Mouse (Mus musculus): ENCODE results near the gene Bdh1. TPM values are rescaled to one million over a fixed set of nuclear protein-coding genes. Genes with fewer than 3 reads are reported as not detected.
A peak's percentile ranks its signal among the peaks of the same experiment; 100 is the strongest.

Bdh1 gene
- polyA plus RNA-seq, 1 experiment from 2014 or later: 98.2 TPM

DNA sequence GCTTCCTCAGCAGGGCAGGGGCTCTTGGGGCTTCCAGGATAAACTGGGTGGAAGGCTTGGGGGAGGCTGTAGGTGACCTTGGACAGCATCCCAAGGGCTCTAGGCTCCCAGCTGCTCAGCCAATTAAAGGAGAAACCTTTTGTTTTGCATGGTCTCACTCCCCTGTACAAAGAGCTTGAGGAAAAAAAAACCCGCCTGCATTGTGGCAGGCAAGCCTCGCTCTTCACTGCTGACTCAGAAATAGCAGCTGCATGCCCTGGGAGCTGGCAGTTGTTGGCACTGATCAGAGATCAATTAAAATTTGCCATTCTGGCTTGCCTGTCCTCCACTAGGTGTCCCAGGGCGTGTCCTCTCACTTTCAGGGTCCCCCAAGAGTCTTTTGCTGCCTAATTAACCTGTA, 67.0 kb downstream of the Bdh1 start:
- Histone ChIP-seq H3K9ac (ENCODE audit: low read length) (no peak overlapping the region), H3K4me2 (ENCODE audit: low read depth, low read length) (no peak overlapping the region), H3K27ac (ENCODE audit: low read length) (no peak overlapping the region), H3K9me3 (replicated peaks; ENCODE audit: control insufficient read depth, low read length) (no peaks in the 10 kb centered on the region), H3K27me3 (ENCODE audit: control insufficient read depth, insufficient read depth, low read length) (no peaks in the 10 kb centered on the region), H3K36me3 (ENCODE audit: control insufficient read depth, insufficient read depth, low read length) (no peaks in the 10 kb centered on the region), H3K4me1 (ENCODE audit: control insufficient read depth, insufficient read depth, low read length) (peaks cover 21% of the 10 kb centered on the region), H3K4me3 (replicated peaks; ENCODE audit: low read length) (no peak overlapping the region)
- 54% methylated on average over 3 of the region's 3 CpGs for WGBS
- no peak for ATAC-seq (ENCODE audit: insufficient read depth, low FRiP score)

DNA sequence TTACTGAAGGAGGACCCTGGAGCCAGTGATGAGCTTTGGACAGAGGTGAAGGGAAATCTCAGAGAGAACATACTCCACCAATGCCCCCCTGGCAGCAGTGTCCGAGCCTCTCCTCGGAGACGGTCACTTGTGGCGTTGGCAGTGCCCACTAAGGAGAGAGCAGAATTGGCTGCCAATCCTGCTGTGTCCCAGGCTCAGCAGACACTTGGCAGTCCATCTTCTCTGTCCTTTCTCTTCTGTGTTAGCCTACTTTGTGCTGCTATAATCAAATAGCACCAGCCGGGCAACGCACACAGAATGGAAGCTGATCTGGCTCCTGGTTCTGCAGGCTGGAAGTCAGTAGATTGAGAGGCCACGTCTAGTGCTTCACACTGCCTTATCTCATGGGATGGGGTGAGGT, 68.9 kb downstream of the Bdh1 start:
- Histone ChIP-seq H3K9ac (ENCODE audit: low read length) (no peak overlapping the region), H3K27me3 (ENCODE audit: control insufficient read depth, insufficient read depth, low read length) (no peaks in the 10 kb centered on the region), H3K27ac (ENCODE audit: low read length) (no peak overlapping the region), H3K4me1 (ENCODE audit: control insufficient read depth, insufficient read depth, low read length) (peaks cover 21% of the 10 kb centered on the region), H3K4me2 (ENCODE audit: low read depth, low read length) (no peak overlapping the region), H3K36me3 (ENCODE audit: control insufficient read depth, insufficient read depth, low read length) (no peaks in the 10 kb centered on the region), H3K9me3 (replicated peaks; ENCODE audit: control insufficient read depth, low read length) (no peaks in the 10 kb centered on the region), H3K4me3 (replicated peaks; ENCODE audit: low read length) (no peak overlapping the region)
- ATAC-seq (ENCODE audit: insufficient read depth, low FRiP score): no peak
- 91% methylated on average over 7 of the region's 7 CpGs for WGBS

DNA sequence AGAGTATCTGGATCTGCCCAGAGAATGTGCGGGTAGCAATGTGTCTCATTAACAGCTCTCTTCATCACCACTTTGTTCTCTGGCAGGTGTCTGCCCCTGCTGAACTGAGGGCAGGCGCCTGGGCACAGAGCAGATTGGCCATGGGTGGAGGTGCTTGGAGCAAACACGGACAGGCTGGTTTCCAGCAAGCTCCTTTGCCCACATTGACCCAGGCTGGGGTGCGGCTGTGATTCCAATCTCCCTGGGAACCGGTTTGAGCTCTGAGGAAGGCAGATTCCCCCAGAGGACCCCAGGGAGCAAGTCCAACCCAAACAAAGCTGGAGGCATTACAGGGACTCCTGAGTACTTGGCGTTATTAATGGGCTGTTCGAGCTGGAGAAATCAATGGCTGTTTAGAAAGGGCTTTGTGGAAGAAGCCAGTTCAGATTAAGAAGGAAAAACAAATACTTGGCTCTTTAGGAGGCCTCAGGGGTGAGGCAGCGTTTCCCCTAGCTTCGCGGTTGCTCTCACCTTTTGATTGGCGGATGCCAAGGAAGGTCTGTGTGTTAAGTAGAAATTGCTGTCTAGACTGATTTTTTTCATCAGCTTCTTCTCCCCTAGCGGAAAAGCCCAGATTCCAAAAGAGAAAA, 71.0 kb downstream of the Bdh1 start:
- H3K36me3 ChIP-seq (ENCODE audit: control insufficient read depth, insufficient read depth, low read length): no peaks in the 10 kb centered on the region
- no peaks in the 10 kb centered on the region for H3K9me3 ChIP-seq (replicated peaks; ENCODE audit: control insufficient read depth, low read length)
- H3K27me3 ChIP-seq (ENCODE audit: control insufficient read depth, insufficient read depth, low read length): no peaks in the 10 kb centered on the region
- peaks cover 21% of the 10 kb centered on the region for H3K4me1 ChIP-seq (ENCODE audit: control insufficient read depth, insufficient read depth, low read length)
- WGBS: 24% methylated on average over 12 of the region's 12 CpGs
- peak overlapping the region; percentile 47 for H3K27ac ChIP-seq (ENCODE audit: low read length)
- ATAC-seq (ENCODE audit: insufficient read depth, low FRiP score): peak; percentile 85
- H3K9ac ChIP-seq (ENCODE audit: low read length): no peak overlapping the region
- no peak overlapping the region for H3K4me3 ChIP-seq (replicated peaks; ENCODE audit: low read length)
- peak overlapping the region; percentile 23; the same call in 1 of the 2 replicates for H3K4me2 ChIP-seq (ENCODE audit: low read depth, low read length)

DNA sequence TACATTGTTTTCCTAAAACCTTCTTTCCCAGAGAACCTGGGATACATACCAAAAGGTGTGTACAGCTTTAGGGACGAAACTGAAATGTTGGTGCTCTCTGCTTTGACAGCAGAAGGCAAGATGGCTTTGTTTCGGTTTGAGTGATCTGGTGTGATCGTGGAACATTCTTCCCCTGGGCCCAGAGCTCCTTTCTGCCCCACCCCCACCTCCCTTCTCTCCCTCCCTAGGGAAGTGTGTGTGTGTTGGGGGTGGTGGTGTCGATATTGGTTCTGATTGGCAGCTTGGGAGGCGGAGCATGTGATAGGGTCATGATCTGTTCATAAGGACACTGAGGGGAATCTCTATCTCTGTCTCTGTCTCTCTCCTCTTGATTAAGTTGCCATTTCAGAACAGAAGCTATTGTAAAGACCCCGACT, 71.5 kb downstream of the Bdh1 start:
- no peak overlapping the region for H3K9ac ChIP-seq (ENCODE audit: low read length)
- no peaks in the 10 kb centered on the region for H3K9me3 ChIP-seq (replicated peaks; ENCODE audit: control insufficient read depth, low read length)
- no peaks in the 10 kb centered on the region for H3K36me3 ChIP-seq (ENCODE audit: control insufficient read depth, insufficient read depth, low read length)
- peak overlapping the region; percentile 17; the same call in 1 of the 2 replicates for H3K4me2 ChIP-seq (ENCODE audit: low read depth, low read length)
- ATAC-seq (ENCODE audit: insufficient read depth, low FRiP score): no peak
- H3K4me3 ChIP-seq (replicated peaks; ENCODE audit: low read length): no peak overlapping the region
- no peaks in the 10 kb centered on the region for H3K27me3 ChIP-seq (ENCODE audit: control insufficient read depth, insufficient read depth, low read length)
- peak overlapping the region; percentile 47 for H3K27ac ChIP-seq (ENCODE audit: low read length)
- peaks cover 21% of the 10 kb centered on the region for H3K4me1 ChIP-seq (ENCODE audit: control insufficient read depth, insufficient read depth, low read length)
- 37% methylated on average over 6 of the region's 6 CpGs for WGBS

DNA sequence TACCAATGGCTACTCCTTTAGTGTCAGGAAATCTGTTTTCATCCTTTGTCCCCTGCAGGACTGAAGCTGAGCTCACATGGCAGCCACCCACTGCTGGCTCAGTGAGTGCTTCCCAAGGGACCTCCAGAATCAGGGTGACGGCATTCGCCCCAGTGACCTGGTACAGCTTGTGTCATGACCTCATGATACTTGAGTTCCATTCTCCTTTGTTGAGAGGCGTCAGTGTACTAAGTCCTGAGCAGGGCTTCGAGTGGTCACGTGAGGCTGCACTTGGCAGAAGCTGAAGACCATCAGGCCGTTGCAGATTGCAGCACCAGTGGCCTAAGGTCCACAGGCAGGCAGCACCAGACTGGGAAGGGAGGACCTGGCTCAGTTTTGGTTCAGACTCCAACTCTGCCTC, 71.9 kb downstream of the Bdh1 start:
- WGBS: 78% methylated on average over 6 of the region's 6 CpGs
- Histone ChIP-seq H3K9me3 (replicated peaks; ENCODE audit: control insufficient read depth, low read length) (no peaks in the 10 kb centered on the region), H3K27ac (ENCODE audit: low read length) (no peak overlapping the region)

DNA sequence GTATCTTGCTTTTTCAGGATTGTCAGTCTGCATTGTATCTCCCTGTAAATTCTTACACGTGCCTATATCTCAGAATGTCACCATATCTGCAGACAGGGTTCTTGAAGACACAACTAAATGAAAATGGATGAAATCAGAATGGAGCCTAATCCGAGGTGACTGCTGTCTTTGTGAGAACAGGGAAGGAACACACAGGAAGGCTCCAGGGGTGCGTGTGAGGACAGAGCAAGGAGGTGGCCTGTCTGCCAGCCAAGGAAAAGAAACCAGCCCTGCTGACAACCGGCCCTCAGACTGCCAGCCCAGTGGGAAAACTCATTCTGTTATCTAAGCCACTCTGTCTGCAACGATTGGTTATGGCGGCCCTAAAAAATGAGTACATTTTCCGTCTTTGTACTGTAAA, 73.3 kb downstream of the Bdh1 start:
- Histone ChIP-seq H3K4me2 (ENCODE audit: low read depth, low read length) (no peak overlapping the region), H3K9ac (ENCODE audit: low read length) (no peak overlapping the region), H3K36me3 (ENCODE audit: control insufficient read depth, insufficient read depth, low read length) (no peaks in the 10 kb centered on the region), H3K4me1 (ENCODE audit: control insufficient read depth, insufficient read depth, low read length) (peaks cover 15% of the 10 kb centered on the region), H3K9me3 (replicated peaks; ENCODE audit: control insufficient read depth, low read length) (no peaks in the 10 kb centered on the region), H3K27me3 (ENCODE audit: control insufficient read depth, insufficient read depth, low read length) (no peaks in the 10 kb centered on the region), H3K27ac (ENCODE audit: low read length) (no peak overlapping the region), H3K4me3 (replicated peaks; ENCODE audit: low read length) (no peak overlapping the region)
- WGBS: 67% methylated on average over 7 of the region's 7 CpGs
- ATAC-seq (ENCODE audit: insufficient read depth, low FRiP score): no peak

More for the DNA sequence above, 71.9 kb downstream of the Bdh1 start:
- Histone ChIP-seq H3K4me2 (ENCODE audit: low read depth, low read length) (no peak overlapping the region), H3K4me1 (ENCODE audit: control insufficient read depth, insufficient read depth, low read length) (peaks cover 19% of the 10 kb centered on the region), H3K9ac (ENCODE audit: low read length) (no peak overlapping the region), H3K4me3 (replicated peaks; ENCODE audit: low read length) (no peak overlapping the region), H3K36me3 (ENCODE audit: control insufficient read depth, insufficient read depth, low read length) (no peaks in the 10 kb centered on the region), H3K27me3 (ENCODE audit: control insufficient read depth, insufficient read depth, low read length) (no peaks in the 10 kb centered on the region)
- ATAC-seq (ENCODE audit: insufficient read depth, low FRiP score): no peak

DNA sequence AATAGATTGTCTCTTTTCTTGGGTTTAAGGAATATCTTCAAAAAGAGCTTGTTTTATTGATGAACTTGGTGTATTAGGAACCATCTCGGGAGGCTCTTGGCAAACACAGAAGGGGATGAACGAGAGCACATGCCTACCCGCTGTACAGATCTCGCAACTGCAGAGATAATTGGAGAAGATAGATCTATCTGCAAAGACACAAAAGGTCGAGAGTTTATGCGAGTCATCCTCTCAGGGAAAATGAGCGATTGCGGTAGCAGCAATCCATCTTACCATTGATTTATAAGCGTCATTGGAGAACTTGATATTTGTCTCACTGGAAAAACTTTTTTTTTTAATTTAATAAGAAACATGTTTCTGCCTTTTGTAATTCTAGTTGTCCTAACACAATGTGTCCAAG, 73.7 kb downstream of the Bdh1 start:
- H3K9me3 ChIP-seq (replicated peaks; ENCODE audit: control insufficient read depth, low read length): no peaks in the 10 kb centered on the region
- H3K27ac ChIP-seq (ENCODE audit: low read length): no peak overlapping the region
- H3K36me3 ChIP-seq (ENCODE audit: control insufficient read depth, insufficient read depth, low read length): no peaks in the 10 kb centered on the region
- H3K4me3 ChIP-seq (replicated peaks; ENCODE audit: low read length): no peak overlapping the region
- no peaks in the 10 kb centered on the region for H3K27me3 ChIP-seq (ENCODE audit: control insufficient read depth, insufficient read depth, low read length)
- peaks cover 15% of the 10 kb centered on the region for H3K4me1 ChIP-seq (ENCODE audit: control insufficient read depth, insufficient read depth, low read length)
- H3K4me2 ChIP-seq (ENCODE audit: low read depth, low read length): no peak overlapping the region
- H3K9ac ChIP-seq (ENCODE audit: low read length): no peak overlapping the region
- ATAC-seq (ENCODE audit: insufficient read depth, low FRiP score): no peak
- 75% methylated on average over 9 of the region's 9 CpGs for WGBS

DNA sequence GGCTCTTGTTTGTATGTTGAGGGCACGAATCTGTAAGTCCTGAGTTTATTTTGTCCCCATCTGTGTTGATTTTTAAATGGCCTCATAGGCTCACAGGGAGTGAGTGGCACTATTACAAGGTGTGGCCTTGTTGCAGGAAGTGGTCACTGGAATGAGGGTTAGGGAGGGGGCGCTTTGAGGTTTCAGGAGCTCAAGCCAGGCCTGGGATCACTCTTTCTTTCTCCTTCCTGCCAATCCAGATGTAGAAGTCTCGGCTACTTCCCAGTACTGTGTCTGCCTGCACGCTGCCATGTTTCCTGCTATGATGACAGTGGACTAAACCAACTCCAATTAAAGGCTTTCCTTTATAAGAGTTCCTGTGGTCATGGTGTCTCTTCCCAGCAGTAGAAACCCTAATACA, 76.3 kb downstream of the Bdh1 start:
- 69% methylated on average over 4 of the region's 4 CpGs for WGBS
- no peak for ATAC-seq (ENCODE audit: insufficient read depth, low FRiP score)
- H3K36me3 ChIP-seq (ENCODE audit: control insufficient read depth, insufficient read depth, low read length): no peaks in the 10 kb centered on the region
- H3K27ac ChIP-seq (ENCODE audit: low read length): no peak overlapping the region
- H3K4me1 ChIP-seq (ENCODE audit: control insufficient read depth, insufficient read depth, low read length): peaks cover 10% of the 10 kb centered on the region
- H3K9ac ChIP-seq (ENCODE audit: low read length): no peak overlapping the region
- H3K27me3 ChIP-seq (ENCODE audit: control insufficient read depth, insufficient read depth, low read length): no peaks in the 10 kb centered on the region
- no peak overlapping the region for H3K4me3 ChIP-seq (replicated peaks; ENCODE audit: low read length)
- H3K4me2 ChIP-seq (ENCODE audit: low read depth, low read length): no peak overlapping the region
- H3K9me3 ChIP-seq (replicated peaks; ENCODE audit: control insufficient read depth, low read length): no peaks in the 10 kb centered on the region

DNA sequence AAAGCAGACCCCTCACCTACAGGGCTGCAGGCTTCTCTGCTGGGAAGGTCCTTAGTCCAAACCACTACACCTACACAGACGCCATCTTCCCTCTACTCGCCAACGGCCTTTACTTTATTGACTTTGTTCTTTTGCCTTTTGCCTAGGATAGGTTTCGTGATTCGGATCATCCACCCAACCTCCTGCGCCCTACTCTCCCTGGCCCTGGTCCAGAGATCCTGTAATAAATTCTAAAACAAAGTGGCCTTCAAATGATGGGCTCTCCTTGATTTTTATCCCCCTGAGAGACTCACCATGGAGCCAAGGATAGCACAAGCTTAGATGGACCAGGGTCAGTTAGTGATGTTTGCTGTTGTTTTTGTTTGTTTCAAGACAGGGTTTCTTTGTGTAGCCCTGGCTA, 76.9 kb downstream of the Bdh1 start:
- Histone ChIP-seq H3K27ac (ENCODE audit: low read length) (no peak overlapping the region), H3K4me1 (ENCODE audit: control insufficient read depth, insufficient read depth, low read length) (peaks cover 4% of the 10 kb centered on the region; the same call in 1 of the 2 replicates), H3K4me2 (ENCODE audit: low read depth, low read length) (no peak overlapping the region), H3K27me3 (ENCODE audit: control insufficient read depth, insufficient read depth, low read length) (no peaks in the 10 kb centered on the region), H3K9ac (ENCODE audit: low read length) (no peak overlapping the region), H3K4me3 (replicated peaks; ENCODE audit: low read length) (no peak overlapping the region), H3K9me3 (replicated peaks; ENCODE audit: control insufficient read depth, low read length) (no peaks in the 10 kb centered on the region), H3K36me3 (ENCODE audit: control insufficient read depth, insufficient read depth, low read length) (no peaks in the 10 kb centered on the region)
- ATAC-seq (ENCODE audit: insufficient read depth, low FRiP score): no peak
- 91% methylated on average over 6 of the region's 6 CpGs for WGBS
